Mouse (Mus musculus) 3134 (cell line): ENCODE results near the gene Gm11127.
"Not testable (repeated sequence)": the region's sequence is repeated elsewhere in the genome, so short reads cannot be mapped to it uniquely, and the experiment has no call there.

ENCODE experiments used
- DNase-seq: peaks from one replicate; pipeline ENCODE4 v3.0.0-alpha.2; 2011; ENCODE audit warnings: low spot score; ENCODE audit not compliant: insufficient read length; ENCODE audit errors: extremely low read depth

The Gm11127 gene

GRCm38 (mm10) chr17:36058362-36058761 lies at the start of gene Gm11127:
TSS of gene Gm11127 (minus strand) at chr17:36058371.
- DNase-seq, result not testable (repeated sequence)

GRCm38 (mm10) chr17:36102091-36102490 lies 43.9 kb upstream of the Gm11127 start:
- DNase-seq, result not testable (repeated sequence)

GRCm38 (mm10) chr17:36099603-36100002 lies 41.4 kb upstream of the Gm11127 start:
- DNase-seq, result not testable (repeated sequence)

GRCm38 (mm10) chr17:36093936-36094335 lies 35.8 kb upstream of the Gm11127 start:
- no peak for DNase-seq

GRCm38 (mm10) chr17:36092520-36092919 lies 34.3 kb upstream of the Gm11127 start:
- not testable (repeated sequence) for DNase-seq

GRCm38 (mm10) chr17:36091933-36092332 lies 33.8 kb upstream of the Gm11127 start:
- DNase-seq, result not testable (repeated sequence)

- not testable (repeated sequence) for DNase-seq
Measured at GRCm38 (mm10) chr17:36085976-36086375, 27.8 kb upstream of the Gm11127 start.

GRCm38 (mm10) chr17:36083870-36084451 lies 25.8 kb upstream of the Gm11127 start:
- no peak for DNase-seq

- peak; percentile 14 for DNase-seq
Measured at GRCm38 (mm10) chr17:36083266-36083869, 25.2 kb upstream of the Gm11127 start.

- DNase-seq, result not testable (repeated sequence)
Measured at GRCm38 (mm10) chr17:36082519-36083232, 24.5 kb upstream of the Gm11127 start.

GRCm38 (mm10) chr17:36081901-36082300 lies 23.7 kb upstream of the Gm11127 start:
- not testable (repeated sequence) for DNase-seq

GRCm38 (mm10) chr17:36060829-36061228 lies 2.7 kb upstream of the Gm11127 start:
- DNase-seq, result peak; percentile 41

GRCm38 (mm10) chr17:36057927-36058326 lies 244 bp downstream of the Gm11127 start:
- not testable (repeated sequence) for DNase-seq

GRCm38 (mm10) chr17:36043286-36043685 lies 14.9 kb downstream of the Gm11127 start:
- DNase-seq, result no peak

- DNase-seq, result peak; percentile 83
Measured at GRCm38 (mm10) chr17:36042610-36043169, 15.5 kb downstream of the Gm11127 start, which contains the start of the genes H2-T22 and Gm6034. TSS of gene H2-T22 (minus strand) at chr17:36042747. TSS of gene Gm6034 (plus strand) at chr17:36042961.

GRCm38 (mm10) chr17:36042055-36042454 lies 16.1 kb downstream of the Gm11127 start:
- not testable (repeated sequence) for DNase-seq

- not testable (repeated sequence) for DNase-seq
Measured at GRCm38 (mm10) chr17:36040604-36041003, 17.6 kb downstream of the Gm11127 start.

GRCm38 (mm10) chr17:36036126-36036525 lies 22.0 kb downstream of the Gm11127 start:
- not testable (repeated sequence) for DNase-seq

GRCm38 (mm10) chr17:36035010-36035638 lies 23.0 kb downstream of the Gm11127 start:
- DNase-seq, result not testable (repeated sequence)

GRCm38 (mm10) chr17:36034524-36034923 lies 23.6 kb downstream of the Gm11127 start:
- DNase-seq, result not testable (repeated sequence)
